Mouse (Mus musculus) brain, adult 2 months (tissue): ENCODE measurements around the gene Adamts2.

Experiments
- DNase-seq: peaks from one replicate; pipeline ENCODE4 v3.0.0; 2011; ENCODE audit warnings: low read depth, low spot score

Adamts2 gene

GRCm38 (mm10) chr11:50734129-50734528 lies 132.2 kb downstream of the Adamts2 start:
- DNase-seq = peak; percentile 67

GRCm38 (mm10) chr11:50736548-50736947 lies 134.7 kb downstream of the Adamts2 start:
- no peak for DNase-seq

- no peak for DNase-seq
These were observed 136.6 kb downstream of the Adamts2 start for GRCm38 (mm10) chr11:50738436-50738835.

GRCm38 (mm10) chr11:50739453-50739852 lies 137.6 kb downstream of the Adamts2 start:
- DNase-seq = no peak

GRCm38 (mm10) chr11:50742146-50742545 lies 140.3 kb downstream of the Adamts2 start:
- no peak for DNase-seq

GRCm38 (mm10) chr11:50744971-50745370 lies 143.1 kb downstream of the Adamts2 start:
- peak; percentile 69 for DNase-seq

GRCm38 (mm10) chr11:50746508-50746907 lies 144.6 kb downstream of the Adamts2 start:
- DNase-seq = no peak

- no peak for DNase-seq
These were observed 149.2 kb downstream of the Adamts2 start for GRCm38 (mm10) chr11:50750983-50751585.

GRCm38 (mm10) chr11:50757741-50758140 lies 155.9 kb downstream of the Adamts2 start:
- DNase-seq = no peak

GRCm38 (mm10) chr11:50766461-50766860 lies 164.6 kb downstream of the Adamts2 start:
- DNase-seq = peak; percentile 40

GRCm38 (mm10) chr11:50767039-50767438 lies 165.2 kb downstream of the Adamts2 start:
- peak; percentile 59 for DNase-seq

GRCm38 (mm10) chr11:50768995-50769749 lies 167.3 kb downstream of the Adamts2 start:
- peak; percentile 96 for DNase-seq

GRCm38 (mm10) chr11:50771006-50771405 lies 169.1 kb downstream of the Adamts2 start:
- DNase-seq = peak; percentile 33

GRCm38 (mm10) chr11:50797674-50798073 lies 195.8 kb downstream of the Adamts2 start:
- no peak for DNase-seq

GRCm38 (mm10) chr11:50798836-50799235 lies 197.0 kb downstream of the Adamts2 start:
- DNase-seq = no peak

GRCm38 (mm10) chr11:50814233-50814632 lies 212.3 kb downstream of the Adamts2 start:
- DNase-seq = no peak

- DNase-seq = no peak
These were observed 224.3 kb downstream of the Adamts2 start for GRCm38 (mm10) chr11:50826214-50826613.

GRCm38 (mm10) chr11:50827010-50827953 lies 225.4 kb downstream of the Adamts2 start, which contains the start of gene Zfp354c:
Gene Zfp354c (minus strand): TSS chr11:50827724.
- peak; percentile 95 for DNase-seq

- no peak for DNase-seq
These were observed 233.8 kb downstream of the Adamts2 start for GRCm38 (mm10) chr11:50835727-50836126.

- peak; percentile 98 for DNase-seq
These were observed 239.3 kb downstream of the Adamts2 start, which contains the start of gene Zfp879 for GRCm38 (mm10) chr11:50841023-50841735. Gene Zfp879 (minus strand): TSS chr11:50841552.

- no peak for DNase-seq
These were observed 244.1 kb downstream of the Adamts2 start for GRCm38 (mm10) chr11:50845951-50846350.
